Mouse (Mus musculus): Measurements from ENCODE around the gene Myo3a. TPM values are rescaled to one million over a fixed set of nuclear protein-coding genes. Genes with fewer than 3 reads are reported as not detected.

The Myo3a gene
- polyA plus RNA-seq, 1 experiment from 2014 or later = not detected

DNA sequence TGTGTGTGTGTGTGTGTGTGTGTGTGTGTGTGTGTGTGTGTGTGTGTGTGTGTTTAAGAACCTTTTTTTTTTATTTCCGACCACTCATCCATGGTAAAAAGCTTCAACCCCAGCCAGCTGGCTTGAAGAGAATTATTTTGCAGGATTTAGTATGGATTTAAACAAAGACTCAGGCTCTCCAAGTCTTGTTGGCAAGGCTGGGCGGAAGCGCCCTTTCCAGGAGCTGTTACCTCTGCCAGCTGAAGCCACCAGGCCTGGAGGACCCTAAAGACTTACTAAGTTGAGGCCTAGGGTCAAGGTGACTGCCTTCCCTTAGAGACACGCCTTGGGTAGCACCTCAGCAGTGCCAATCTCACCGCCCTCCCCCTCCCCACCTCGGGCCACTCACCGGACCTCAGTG lies 393.2 kb downstream of the Myo3a start:
- no peak for TF ChIP-seq CTCF (IDR thresholded peaks at IDR 0.05; ENCODE audit: low read depth)
- H3K27me3 ChIP-seq (replicated peaks; ENCODE audit: control insufficient read depth, insufficient read depth, low read length) = peaks cover 79% of the 10 kb centered on the region
- ATAC-seq = no peak
- no peaks in the 10 kb centered on the region for H3K9me3 ChIP-seq (ENCODE audit: control insufficient read depth)
- no peaks in the 10 kb centered on the region for H3K36me3 ChIP-seq (ENCODE audit: control insufficient read depth, insufficient read depth)
- no peaks in the 10 kb centered on the region for H3K4me1 ChIP-seq (replicated peaks; ENCODE audit: control insufficient read depth, insufficient read depth, low read length)
- no peak overlapping the region for H3K4me2 ChIP-seq (replicated peaks; ENCODE audit: low read depth)
- no peak overlapping the region for H3K9ac ChIP-seq (ENCODE audit: low read depth, low read length)
- no peak overlapping the region for H3K27ac ChIP-seq (ENCODE audit: low read depth, low read length)
- 9% methylated on average over 7 of the region's 7 CpGs for WGBS
- H3K4me3 ChIP-seq (ENCODE audit: low read depth, low read length) = no peak overlapping the region

DNA sequence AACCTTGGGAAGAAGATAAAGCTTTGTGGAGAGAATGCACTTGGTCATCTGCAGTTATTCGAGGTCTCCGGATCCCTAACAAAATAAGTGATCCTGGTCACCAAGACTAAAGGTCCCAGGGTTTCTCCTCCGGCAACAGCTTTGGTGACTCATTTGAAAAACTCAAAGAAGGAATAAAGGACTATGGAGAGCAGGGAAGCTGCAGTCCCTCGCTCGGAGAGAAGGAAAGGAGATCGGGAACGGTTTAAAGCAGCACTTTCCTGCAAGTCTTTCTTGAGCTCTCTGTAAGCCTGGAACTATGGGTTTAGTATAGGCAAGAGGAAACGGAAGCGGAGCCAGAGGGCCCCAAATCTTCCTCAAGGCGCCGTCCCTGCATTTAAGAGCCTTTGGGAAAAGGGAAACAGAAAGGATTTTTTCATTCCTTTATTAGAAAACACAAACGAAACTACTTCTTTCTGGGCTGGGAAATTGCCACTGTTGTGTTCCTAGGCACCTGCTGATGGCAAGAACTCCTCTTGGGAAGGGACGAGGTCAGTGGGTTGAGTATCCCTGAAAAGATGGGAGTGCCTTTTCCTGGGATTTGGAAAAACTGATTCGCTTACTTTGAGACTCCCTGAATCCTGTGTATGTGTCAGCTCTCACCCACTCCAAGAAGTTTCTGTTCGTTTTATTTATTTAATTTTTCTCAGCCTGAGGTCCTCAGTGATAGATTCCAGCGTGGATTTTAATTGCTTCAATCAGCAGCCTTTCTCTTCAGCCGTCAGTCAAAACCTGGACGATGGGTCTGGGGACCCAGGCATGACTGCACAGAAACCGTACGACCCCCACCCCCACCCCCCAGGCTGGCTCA lies 393.9 kb downstream of the Myo3a start:
- Histone ChIP-seq H3K4me2 (replicated peaks; ENCODE audit: low read depth) (peak overlapping the region; percentile 60; the same call in 1 of the 2 replicates), H3K27ac (ENCODE audit: low read depth, low read length) (no peak overlapping the region), H3K27me3 (replicated peaks; ENCODE audit: control insufficient read depth, insufficient read depth, low read length) (peaks cover 85% of the 10 kb centered on the region), H3K4me1 (replicated peaks; ENCODE audit: control insufficient read depth, insufficient read depth, low read length) (no peaks in the 10 kb centered on the region), H3K36me3 (ENCODE audit: control insufficient read depth, insufficient read depth) (no peaks in the 10 kb centered on the region), H3K4me3 (ENCODE audit: low read depth, low read length) (0 out of 2 replicates have a peak overlapping the region, but pooled peaks have one; percentile 35), H3K9me3 (ENCODE audit: control insufficient read depth) (no peaks in the 10 kb centered on the region), H3K9ac (ENCODE audit: low read depth, low read length) (no peak overlapping the region)
- 5% methylated on average over 20 of the region's 20 CpGs for WGBS
- no peak for ATAC-seq
- TF ChIP-seq CTCF (IDR thresholded peaks at IDR 0.05; ENCODE audit: low read depth) = no peak

DNA sequence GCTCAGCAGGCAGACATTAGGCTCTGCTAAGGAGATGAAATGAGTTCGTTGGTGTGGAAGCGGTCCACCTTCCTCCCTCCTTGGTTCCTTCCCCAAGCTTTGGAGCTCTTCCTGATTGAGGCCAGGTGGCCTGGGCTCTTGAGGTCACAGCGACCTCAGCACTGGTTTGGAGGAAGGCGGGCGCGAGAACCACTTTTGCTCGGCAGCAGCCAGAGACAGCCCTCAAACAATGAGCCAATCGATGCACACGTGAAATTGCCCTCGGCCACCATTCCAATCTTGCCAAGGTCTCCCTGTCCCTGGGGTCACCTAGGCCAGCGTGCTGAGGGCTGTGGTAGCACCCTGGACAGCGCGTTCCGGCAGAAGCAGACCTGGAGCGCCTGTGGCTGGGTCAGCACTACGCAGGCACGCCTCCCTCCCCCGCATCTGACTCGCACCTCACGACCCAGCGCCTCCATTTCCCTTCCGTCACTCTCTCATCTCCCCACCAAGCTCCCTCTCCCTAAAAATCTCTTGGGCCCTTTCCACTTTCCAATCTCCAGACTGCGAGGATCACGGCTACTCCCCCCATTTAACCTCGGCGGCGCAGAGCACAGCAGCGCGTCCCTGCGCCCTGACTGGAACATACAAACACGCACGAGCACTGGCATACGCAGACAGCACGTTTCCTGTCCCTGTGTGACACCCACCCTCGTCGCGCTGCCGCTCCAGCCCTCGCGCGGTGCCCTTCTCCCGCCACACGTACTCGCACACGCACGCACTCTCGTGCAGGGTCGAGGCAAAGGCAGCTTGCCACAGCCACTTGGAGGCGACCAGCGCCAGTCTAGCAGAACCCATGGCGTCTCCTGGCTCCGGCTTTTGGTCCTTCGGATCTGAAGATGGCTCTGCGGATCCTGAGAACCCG lies 394.8 kb downstream of the Myo3a start, which contains the start of gene Gad2:
Gene Gad2, plus strand, starts transcription at position 378 of the 904 bp plus-strand sequence.
- ATAC-seq = 0 out of 2 replicates have a peak, but pooled peaks have one; percentile 53
- H3K4me2 ChIP-seq (replicated peaks; ENCODE audit: low read depth) = peak within 1 kb of the TSS; percentile 60
- H3K4me3 ChIP-seq (ENCODE audit: low read depth, low read length) = peak within 1 kb of the TSS; percentile 35
- peaks cover 90% of the 10 kb centered on the region for H3K27me3 ChIP-seq (replicated peaks; ENCODE audit: control insufficient read depth, insufficient read depth, low read length)
- H3K9ac ChIP-seq (ENCODE audit: low read depth, low read length) = no peak within 1 kb of the TSS
- no peak within 1 kb of the TSS for H3K27ac ChIP-seq (ENCODE audit: low read depth, low read length)
- H3K4me1 ChIP-seq (replicated peaks; ENCODE audit: control insufficient read depth, insufficient read depth, low read length) = no peaks in the 10 kb centered on the region
- under 1% methylated on average over 55 of the region's 55 CpGs for WGBS
- H3K36me3 ChIP-seq (ENCODE audit: control insufficient read depth, insufficient read depth) = no peaks in the 10 kb centered on the region
- no peak for TF ChIP-seq CTCF (IDR thresholded peaks at IDR 0.05; ENCODE audit: low read depth)
- no peaks in the 10 kb centered on the region for H3K9me3 ChIP-seq (ENCODE audit: control insufficient read depth)

DNA sequence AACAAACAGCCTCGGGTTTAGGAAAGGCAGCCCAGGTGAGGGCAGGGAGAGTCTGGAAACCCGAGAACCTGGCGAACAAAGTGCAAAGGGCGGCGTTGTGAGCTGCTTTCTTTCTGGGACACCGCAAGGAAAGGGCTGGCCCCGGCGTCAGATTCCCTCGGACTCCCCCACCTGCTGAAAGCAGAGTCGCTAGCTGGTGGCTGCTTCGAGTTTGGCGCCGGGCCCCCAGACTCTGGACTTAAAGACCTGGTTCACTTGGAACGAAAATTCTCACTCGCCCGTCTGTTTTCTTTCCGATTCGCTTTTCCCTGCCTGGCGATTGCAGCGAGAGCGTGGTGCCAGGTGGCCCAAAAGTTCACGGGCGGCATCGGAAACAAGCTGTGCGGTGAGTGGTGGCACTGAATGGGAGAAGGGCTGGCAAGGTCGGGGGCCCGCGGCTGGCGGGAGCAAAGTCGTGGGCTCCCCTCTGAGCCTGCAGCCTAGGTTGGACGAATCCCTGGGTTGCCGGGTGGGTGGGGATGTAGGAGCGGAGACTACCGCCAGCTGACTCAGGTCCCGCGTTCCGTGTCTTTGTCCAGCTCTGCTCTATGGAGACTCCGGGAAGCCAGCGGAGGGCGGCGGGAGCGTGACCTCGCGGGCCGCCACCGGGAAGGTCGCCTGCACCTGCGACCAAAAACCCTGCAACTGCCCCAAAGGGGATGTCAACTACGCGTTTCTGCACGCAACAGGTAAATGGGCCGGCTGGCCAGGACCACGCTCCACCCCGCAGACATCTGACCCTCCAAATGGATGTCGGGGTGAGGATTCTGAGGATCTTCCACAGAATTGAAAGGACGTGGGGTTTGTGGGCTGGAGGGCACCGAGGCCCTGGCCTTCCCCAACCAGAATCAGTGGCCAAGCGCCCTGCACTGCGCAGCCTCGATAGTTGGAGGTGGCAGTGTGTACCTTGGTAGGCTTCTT lies 396.1 kb downstream of the Myo3a start:
- no peak for ATAC-seq

DNA sequence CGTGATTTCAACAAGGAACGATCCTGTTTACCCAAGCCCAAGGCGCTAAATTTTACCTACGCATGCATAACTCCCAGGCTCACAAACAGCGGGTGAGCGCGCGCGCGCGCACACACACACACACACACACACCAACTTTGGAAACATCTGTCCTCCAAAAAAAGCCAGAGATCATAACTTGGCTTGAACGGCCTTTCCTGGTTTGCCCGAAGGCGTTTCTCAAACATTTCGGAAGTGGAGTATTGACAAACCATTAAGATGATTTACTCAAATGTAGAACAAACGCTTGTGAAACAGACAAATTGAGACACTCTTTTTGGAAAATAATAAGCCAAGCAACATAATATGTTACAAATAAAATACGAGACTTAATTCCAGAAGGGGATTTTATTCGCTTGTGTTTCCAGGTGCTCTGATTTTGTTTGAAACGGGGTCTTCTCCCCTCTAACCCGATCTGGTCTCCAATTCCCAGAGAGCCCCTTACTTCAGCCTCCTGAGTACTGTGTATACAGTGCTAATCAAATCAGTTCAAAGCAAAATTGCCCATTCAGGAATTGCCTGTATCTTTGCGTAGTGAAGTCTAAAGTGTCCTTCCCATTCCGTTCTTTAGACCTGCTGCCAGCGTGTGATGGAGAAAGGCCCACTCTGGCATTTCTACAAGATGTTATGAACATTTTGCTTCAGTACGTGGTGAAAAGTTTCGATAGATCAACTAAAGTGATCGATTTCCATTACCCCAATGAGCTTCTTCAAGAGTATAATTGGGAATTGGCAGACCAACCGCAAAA lies 397.1 kb downstream of the Myo3a start:
- Histone ChIP-seq H3K27ac (ENCODE audit: low read depth, low read length) (no peak overlapping the region), H3K36me3 (ENCODE audit: control insufficient read depth, insufficient read depth) (no peaks in the 10 kb centered on the region), H3K4me1 (replicated peaks; ENCODE audit: control insufficient read depth, insufficient read depth, low read length) (no peaks in the 10 kb centered on the region), H3K4me2 (replicated peaks; ENCODE audit: low read depth) (peak overlapping the region; percentile 60; the same call in 1 of the 2 replicates), H3K27me3 (replicated peaks; ENCODE audit: control insufficient read depth, insufficient read depth, low read length) (peaks cover 84% of the 10 kb centered on the region), H3K9ac (ENCODE audit: low read depth, low read length) (no peak overlapping the region), H3K9me3 (ENCODE audit: control insufficient read depth) (no peaks in the 10 kb centered on the region), H3K4me3 (ENCODE audit: low read depth, low read length) (no peak overlapping the region)
- ATAC-seq = no peak
- WGBS = 5% methylated on average over 27 of the region's 27 CpGs
- no peak for TF ChIP-seq CTCF (IDR thresholded peaks at IDR 0.05; ENCODE audit: low read depth)

More for the DNA sequence above, 396.1 kb downstream of the Myo3a start:
- no peak overlapping the region for H3K9ac ChIP-seq (ENCODE audit: low read depth, low read length)
- H3K27me3 ChIP-seq (replicated peaks; ENCODE audit: control insufficient read depth, insufficient read depth, low read length) = peaks cover 93% of the 10 kb centered on the region
- TF ChIP-seq CTCF (IDR thresholded peaks at IDR 0.05; ENCODE audit: low read depth) = no peak
- no peaks in the 10 kb centered on the region for H3K9me3 ChIP-seq (ENCODE audit: control insufficient read depth)
- peak overlapping the region; percentile 60 for H3K4me2 ChIP-seq (replicated peaks; ENCODE audit: low read depth)
- no peaks in the 10 kb centered on the region for H3K36me3 ChIP-seq (ENCODE audit: control insufficient read depth, insufficient read depth)
- WGBS = 1% methylated on average over 60 of the region's 60 CpGs
- no peaks in the 10 kb centered on the region for H3K4me1 ChIP-seq (replicated peaks; ENCODE audit: control insufficient read depth, insufficient read depth, low read length)
- no peak overlapping the region for H3K27ac ChIP-seq (ENCODE audit: low read depth, low read length)
- H3K4me3 ChIP-seq (ENCODE audit: low read depth, low read length) = peak overlapping the region; percentile 35
